Mouse (Mus musculus): ENCODE results near the gene Smox. TPM values are rescaled to one million over a fixed set of nuclear protein-coding genes. Genes with fewer than 3 reads are reported as not detected.
A peak's percentile ranks its signal among the peaks of the same experiment; 100 is the strongest.

Gene Smox
- polyA plus RNA-seq, 1 experiment from 2014 or later: 19.1 TPM

DNA sequence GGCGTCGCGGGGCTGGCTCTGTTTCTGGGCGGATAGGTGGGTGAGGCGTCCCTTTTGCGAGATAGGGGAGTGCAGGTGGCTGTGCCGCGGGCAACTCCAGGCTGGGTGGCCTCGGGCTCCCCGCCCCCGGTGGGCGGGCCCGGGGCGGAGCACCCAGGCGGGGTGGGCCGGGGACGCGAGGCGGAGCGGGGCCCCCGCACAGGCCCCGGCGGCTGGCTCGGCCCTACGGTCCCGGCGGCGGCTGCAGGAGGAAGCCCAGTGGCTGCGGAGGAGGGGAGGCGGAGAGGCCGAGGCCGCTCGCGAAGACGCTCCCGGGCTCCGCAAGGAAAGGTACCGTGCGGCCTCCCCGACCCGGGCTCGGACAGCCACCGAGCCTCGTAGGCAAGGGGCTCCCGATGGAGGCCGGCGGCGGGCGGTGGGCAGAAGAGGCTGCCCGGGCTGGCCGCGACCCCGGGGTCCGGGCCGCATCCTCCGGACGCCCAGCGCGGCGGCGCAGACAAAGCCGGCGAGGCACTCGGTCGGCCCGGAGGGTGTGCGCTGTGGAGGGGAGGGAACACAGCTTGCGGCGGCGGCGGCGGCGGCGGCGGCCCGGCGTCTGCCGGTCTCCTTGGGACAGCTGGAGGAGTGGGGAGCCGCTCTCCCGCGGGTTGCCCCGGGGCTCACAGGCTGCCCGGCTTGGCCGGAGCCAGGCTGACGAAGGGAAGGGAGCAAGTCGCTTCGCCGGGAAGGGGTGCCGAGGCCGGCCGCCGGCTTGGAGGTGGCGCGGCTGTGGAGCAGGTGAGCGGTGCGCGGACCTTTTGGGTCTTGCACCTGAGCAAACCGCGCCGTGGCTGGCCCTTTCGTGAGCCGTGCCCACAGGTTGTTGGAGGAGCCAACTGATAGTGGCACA is 655 bp downstream of the Smox start:
- peak; percentile 93 for ATAC-seq (ENCODE audit: low FRiP score, low TSS enrichment)
- Histone ChIP-seq H3K36me3 (ENCODE audit: control insufficient read depth, insufficient read depth, low read length) (no peaks in the 10 kb centered on the region), H3K4me1 (replicated peaks; ENCODE audit: control insufficient read depth, insufficient read depth) (no peaks in the 10 kb centered on the region), H3K27me3 (ENCODE audit: control insufficient read depth, insufficient read depth, low read length) (no peaks in the 10 kb centered on the region), H3K27ac (replicated peaks) (peak overlapping the region; percentile 81), H3K4me3 (ENCODE audit: low read depth, low read length) (peak overlapping the region; percentile 87), H3K9ac (ENCODE audit: low read length) (peak overlapping the region; percentile 84), H3K4me2 (replicated peaks; ENCODE audit: low read depth) (peak overlapping the region; percentile 98), H3K9me3 (ENCODE audit: control insufficient read depth, low read length) (no peaks in the 10 kb centered on the region)
- TF ChIP-seq EP300 (optimal IDR thresholded peaks at IDR 0.05) (no peak), CTCF (IDR thresholded peaks at IDR 0.05; ENCODE audit: low read depth) (no peak)
- under 1% methylated on average over 65 of the region's 102 CpGs for WGBS
- DNase-seq (ENCODE audit: low spot score): peak; percentile 82

DNA sequence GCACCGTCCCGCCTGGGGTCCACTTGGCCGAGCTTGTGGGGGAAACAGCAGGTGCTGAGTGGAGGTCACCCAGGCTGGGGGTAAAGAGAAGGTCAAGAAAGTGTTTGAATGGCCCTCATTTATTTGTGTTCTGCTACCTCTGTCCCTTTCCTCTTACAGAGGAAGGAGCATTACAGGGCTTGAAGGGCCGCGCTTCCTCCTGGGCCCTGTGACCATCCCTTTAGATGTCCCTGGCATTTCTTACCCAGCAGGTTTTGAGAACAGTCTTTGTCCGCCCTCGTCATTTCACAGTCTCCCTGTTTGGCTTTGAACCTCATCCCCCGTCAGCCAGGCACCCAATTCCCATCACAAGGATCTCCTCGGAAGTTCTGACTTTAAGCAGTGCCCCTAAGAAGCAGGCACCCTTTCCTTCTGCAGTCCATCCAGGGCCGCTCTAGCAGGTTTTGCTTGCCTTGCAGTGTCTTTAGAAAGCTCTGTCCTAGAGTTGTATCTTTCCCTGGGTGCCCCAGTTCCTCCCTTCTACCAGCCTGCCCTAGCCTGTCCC is 1.4 kb downstream of the Smox start:
- Histone ChIP-seq H3K4me2 (replicated peaks; ENCODE audit: low read depth) (peak overlapping the region; percentile 98), H3K4me3 (ENCODE audit: low read depth, low read length) (peak overlapping the region; percentile 87), H3K9ac (ENCODE audit: low read length) (peak overlapping the region; percentile 84), H3K27me3 (ENCODE audit: control insufficient read depth, insufficient read depth, low read length) (no peaks in the 10 kb centered on the region), H3K27ac (replicated peaks) (peak overlapping the region; percentile 81), H3K36me3 (ENCODE audit: control insufficient read depth, insufficient read depth, low read length) (no peaks in the 10 kb centered on the region), H3K4me1 (replicated peaks; ENCODE audit: control insufficient read depth, insufficient read depth) (no peaks in the 10 kb centered on the region), H3K9me3 (ENCODE audit: control insufficient read depth, low read length) (no peaks in the 10 kb centered on the region)
- DNase-seq (ENCODE audit: low spot score): no peak
- ATAC-seq (ENCODE audit: low FRiP score, low TSS enrichment): no peak
- TF ChIP-seq CTCF (IDR thresholded peaks at IDR 0.05; ENCODE audit: low read depth): no peak
- TF ChIP-seq EP300 (optimal IDR thresholded peaks at IDR 0.05): no peak
- 23% methylated on average over 10 of the region's 10 CpGs for WGBS

DNA sequence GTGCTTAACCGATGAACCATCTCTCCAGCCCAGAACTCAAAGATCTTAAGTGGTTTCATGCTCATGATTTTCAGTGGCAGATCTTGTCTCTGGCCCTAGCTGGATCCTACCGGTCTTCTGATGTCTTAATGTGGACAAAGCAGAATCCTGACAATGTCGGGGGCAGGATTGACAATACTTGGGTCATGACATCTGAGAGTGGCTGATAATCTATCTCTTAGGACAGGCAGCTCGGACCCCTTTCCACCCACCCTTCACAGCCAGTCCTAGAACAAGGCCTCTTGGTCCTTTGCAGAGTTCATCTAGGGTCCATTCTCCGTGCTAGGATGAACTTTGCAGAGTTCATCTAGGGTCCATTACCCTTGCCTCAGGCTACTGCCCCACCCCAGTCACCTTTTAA is 2.1 kb downstream of the Smox start:
- no peak for ATAC-seq (ENCODE audit: low FRiP score, low TSS enrichment)
- H3K27me3 ChIP-seq (ENCODE audit: control insufficient read depth, insufficient read depth, low read length): no peaks in the 10 kb centered on the region
- 69% methylated on average over 5 of the region's 5 CpGs for WGBS
- no peaks in the 10 kb centered on the region for H3K4me1 ChIP-seq (replicated peaks; ENCODE audit: control insufficient read depth, insufficient read depth)
- no peak overlapping the region for H3K9ac ChIP-seq (ENCODE audit: low read length)
- H3K36me3 ChIP-seq (ENCODE audit: control insufficient read depth, insufficient read depth, low read length): no peaks in the 10 kb centered on the region
- no peak for DNase-seq (ENCODE audit: low spot score)
- no peak overlapping the region for H3K27ac ChIP-seq (replicated peaks)
- TF ChIP-seq EP300 (optimal IDR thresholded peaks at IDR 0.05): no peak
- no peak for TF ChIP-seq CTCF (IDR thresholded peaks at IDR 0.05; ENCODE audit: low read depth)
- no peak overlapping the region for H3K4me3 ChIP-seq (ENCODE audit: low read depth, low read length)
- 0 out of 2 replicates have a peak overlapping the region, but pooled peaks have one; percentile 98 for H3K4me2 ChIP-seq (replicated peaks; ENCODE audit: low read depth)
- no peaks in the 10 kb centered on the region for H3K9me3 ChIP-seq (ENCODE audit: control insufficient read depth, low read length)

DNA sequence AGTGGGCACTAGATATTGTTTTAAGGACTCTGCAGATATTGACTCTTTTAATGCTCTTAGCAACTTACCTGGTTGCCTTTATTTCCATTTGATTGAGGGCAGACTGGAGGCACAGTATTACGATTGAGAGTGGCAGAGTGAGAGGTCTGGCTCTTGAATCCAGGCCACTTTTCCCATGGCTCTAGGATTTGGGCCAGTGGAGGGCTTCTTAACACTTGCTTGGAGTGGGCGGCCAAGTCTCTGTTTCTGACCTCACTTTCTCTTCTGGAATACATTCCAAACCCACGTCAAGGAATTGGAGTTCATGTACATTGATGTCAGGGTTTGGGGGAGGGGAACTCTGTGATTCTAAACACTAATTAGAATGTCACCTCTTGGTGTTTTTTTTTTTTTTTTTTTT is 4.0 kb downstream of the Smox start:
- Histone ChIP-seq H3K4me2 (replicated peaks; ENCODE audit: low read depth) (no peak overlapping the region), H3K9me3 (ENCODE audit: control insufficient read depth, low read length) (no peaks in the 10 kb centered on the region), H3K9ac (ENCODE audit: low read length) (no peak overlapping the region), H3K27me3 (ENCODE audit: control insufficient read depth, insufficient read depth, low read length) (no peaks in the 10 kb centered on the region), H3K4me1 (replicated peaks; ENCODE audit: control insufficient read depth, insufficient read depth) (no peaks in the 10 kb centered on the region), H3K4me3 (ENCODE audit: low read depth, low read length) (no peak overlapping the region), H3K27ac (replicated peaks) (no peak overlapping the region), H3K36me3 (ENCODE audit: control insufficient read depth, insufficient read depth, low read length) (no peaks in the 10 kb centered on the region)
- 75% methylated on average over 3 of the region's 3 CpGs for WGBS
- DNase-seq (ENCODE audit: low spot score) (no peak), ATAC-seq (ENCODE audit: low FRiP score, low TSS enrichment) (no peak)
- TF ChIP-seq CTCF (IDR thresholded peaks at IDR 0.05; ENCODE audit: low read depth) (no peak), EP300 (optimal IDR thresholded peaks at IDR 0.05) (no peak)

DNA sequence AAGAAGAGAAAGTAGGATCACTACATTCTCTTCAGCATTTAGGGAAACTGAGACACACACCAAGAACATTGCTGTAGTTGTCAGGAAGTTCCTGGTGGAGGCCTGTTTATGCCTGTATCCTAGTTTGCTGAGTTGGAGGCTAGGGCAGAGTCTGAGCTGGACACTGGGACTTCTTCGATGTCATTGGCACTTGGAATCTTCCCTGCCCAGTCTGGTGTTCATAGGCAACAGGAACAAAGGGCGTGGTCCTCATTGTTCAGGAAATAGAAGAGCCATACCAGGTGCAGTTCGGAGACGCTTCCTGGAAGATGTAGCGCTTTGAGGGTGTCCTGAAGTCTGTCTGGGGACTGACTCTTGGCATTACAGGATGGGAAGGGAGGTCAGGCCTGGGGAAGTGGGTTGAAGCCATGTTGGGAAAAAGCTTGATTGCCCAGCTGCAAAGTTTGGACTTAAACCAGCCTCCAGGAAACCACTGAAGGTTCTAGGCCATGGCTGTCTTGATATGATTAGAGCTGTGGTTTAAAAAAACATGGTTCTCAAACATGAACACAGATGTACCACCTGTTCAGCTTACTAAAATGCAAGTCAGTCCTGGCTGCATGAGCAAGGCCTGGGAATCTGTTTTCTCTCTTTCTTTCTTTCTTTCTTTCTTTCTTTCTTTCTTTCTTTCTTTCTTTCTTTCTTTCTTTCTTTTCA is 5.0 kb downstream of the Smox start:
- no peak for DNase-seq (ENCODE audit: low spot score)
- TF ChIP-seq CTCF (IDR thresholded peaks at IDR 0.05; ENCODE audit: low read depth): no peak
- no peak for TF ChIP-seq EP300 (optimal IDR thresholded peaks at IDR 0.05)
- H3K9me3 ChIP-seq (ENCODE audit: control insufficient read depth, low read length): no peaks in the 10 kb centered on the region
- H3K4me1 ChIP-seq (replicated peaks; ENCODE audit: control insufficient read depth, insufficient read depth): no peaks in the 10 kb centered on the region
- no peaks in the 10 kb centered on the region for H3K36me3 ChIP-seq (ENCODE audit: control insufficient read depth, insufficient read depth, low read length)
- WGBS: 77% methylated on average over 5 of the region's 5 CpGs
- H3K27me3 ChIP-seq (ENCODE audit: control insufficient read depth, insufficient read depth, low read length): no peaks in the 10 kb centered on the region
- no peak overlapping the region for H3K9ac ChIP-seq (ENCODE audit: low read length)
- ATAC-seq (ENCODE audit: low FRiP score, low TSS enrichment): no peak
- no peak overlapping the region for H3K27ac ChIP-seq (replicated peaks)
- no peak overlapping the region for H3K4me2 ChIP-seq (replicated peaks; ENCODE audit: low read depth)
- no peak overlapping the region for H3K4me3 ChIP-seq (ENCODE audit: low read depth, low read length)

Measured in stomach, postnatal 0 days (tissue).